Mouse (Mus musculus): Measurements from ENCODE around the gene Pmf1.

DNA sequence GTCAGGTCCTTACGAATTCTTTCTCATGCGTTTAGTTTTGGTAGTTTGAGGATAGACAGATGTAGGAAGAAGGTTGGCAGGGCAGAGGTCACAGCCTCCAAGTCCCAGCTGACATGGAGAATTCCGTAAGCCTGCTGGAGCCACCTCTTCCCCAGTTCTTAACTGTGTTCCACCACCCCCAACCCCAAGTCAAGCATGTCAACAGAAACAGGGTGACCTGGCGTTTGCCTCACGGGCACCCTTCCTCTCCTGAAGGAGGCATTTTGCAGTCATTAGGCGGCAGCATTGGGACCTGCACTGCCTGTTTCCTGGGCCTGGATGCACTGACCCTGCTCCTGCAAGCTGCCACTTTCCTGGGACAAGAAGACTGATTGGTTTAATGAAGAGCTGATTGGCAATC lies 7.9 kb upstream of the Pmf1 start:
- no peak for TF ChIP-seq CTCF (IDR thresholded peaks at IDR 0.05)
- TF ChIP-seq EP300 (IDR thresholded peaks at IDR 0.05): no peak
